Mouse (Mus musculus) MEL (cell line): ENCODE measurements at regions not wholly inside any gene's neighbourhood (a gene's known extent, or its start where the extent isn't known, plus 50 kb on each side); places are given as distances from the start of the nearest gene placed in this dataset.

Experiments
- BHLHE40 ChIP-seq: IDR thresholded peaks from 2 replicates; pipeline ENCODE4 v1.6.1; 2012; ENCODE audit warnings: low read depth, mild to moderate bottlenecking, inconsistent platforms, low read length, improper control_type of control experiment, borderline replicate concordance
- CTCF ChIP-seq, 3 experiments: IDR thresholded peaks in 2 of 3; conservative IDR thresholded peaks in 1 of 3; 2 replicates each; pipeline ENCODE4 v1.5.1; 2011 to 2012; ENCODE audit warnings: low read length in 3 of 3, low read depth in 2 of 3, mild to moderate bottlenecking in 2 of 3, improper control_type of control experiment in 1 of 3, inconsistent platforms in 1 of 3, mixed read lengths in 1 of 3, moderate library complexity in 1 of 3; ENCODE audit not compliant: control insufficient read depth in 1 of 3, insufficient read depth in 1 of 3, poor library complexity in 1 of 3, severe bottlenecking in 1 of 3
- EP300 ChIP-seq, 2 experiments: IDR thresholded peaks; 2 replicates each; pipeline ENCODE4 v1.6.1; 2011; ENCODE audit warnings: improper control_type of control experiment in 2 of 2, low read length in 2 of 2, low read depth in 1 of 2, mild to moderate bottlenecking in 1 of 2
- POLR2A ChIP-seq, 2 experiments: IDR thresholded peaks; 2 replicates each; pipeline ENCODE4 v1.6.1; 2011 to 2012; ENCODE audit warnings: low read length in 2 of 2, mild to moderate bottlenecking in 2 of 2, control low read depth in 1 of 2, improper control_type of control experiment in 1 of 2, low read depth in 1 of 2, moderate library complexity in 1 of 2; ENCODE audit not compliant: control insufficient read depth in 1 of 2, insufficient read depth in 1 of 2, poor library complexity in 1 of 2
- ZNF384 ChIP-seq: IDR thresholded peaks from 2 replicates; pipeline ENCODE4 v1.6.1; 2012; ENCODE audit warnings: low read depth, mild to moderate bottlenecking, inconsistent platforms, low read length, improper control_type of control experiment

DNA sequence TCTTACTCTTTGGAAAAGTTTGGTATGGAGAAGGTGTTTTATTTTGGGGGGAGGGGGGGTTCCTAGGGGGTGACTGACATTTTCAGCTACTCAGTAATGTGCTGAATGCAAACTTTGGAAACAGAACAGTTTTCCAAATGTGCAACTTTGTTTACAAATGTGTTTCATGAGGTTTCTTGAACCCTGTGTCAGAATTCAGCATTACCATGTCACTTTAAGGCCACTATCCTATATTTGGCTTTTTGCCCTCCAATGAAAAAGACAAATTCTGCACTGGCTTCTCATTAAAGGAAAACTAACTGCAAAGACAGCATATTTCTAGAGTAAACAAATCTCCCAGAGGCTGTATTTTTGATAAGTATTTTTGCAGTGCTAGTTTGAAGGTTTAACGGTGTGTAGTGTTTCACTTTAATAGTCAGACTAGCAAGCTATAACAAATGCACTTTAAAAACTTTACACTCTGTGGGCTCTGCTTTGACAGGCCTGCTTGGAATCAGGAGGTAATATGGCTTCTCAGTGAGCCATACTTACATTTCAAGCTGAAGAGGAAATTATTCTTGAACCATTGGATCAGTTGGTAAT lies 1589.5 kb upstream of the Tenm2 start:
- TF ChIP-seq BHLHE40: no peak
- no peak for TF ChIP-seq CTCF (IDR thresholded peaks at IDR 0.05 in 2 of 3, conservative IDR thresholded peaks at IDR 0.05 in 1 of 3; ENCODE audit: control insufficient read depth in 1 of 3, insufficient read depth in 1 of 3, low read depth in 2 of 3, low read length in 3 of 3, poor library complexity in 1 of 3, severe bottlenecking in 1 of 3)
- no peak for TF ChIP-seq POLR2A (IDR thresholded peaks at IDR 0.05; ENCODE audit: control insufficient read depth in 1 of 2, insufficient read depth in 1 of 2, low read depth in 1 of 2, low read length in 2 of 2, poor library complexity in 1 of 2)
- no peak for TF ChIP-seq EP300 (IDR thresholded peaks at IDR 0.05; ENCODE audit: low read depth in 1 of 2, low read length in 2 of 2)
- no peak for TF ChIP-seq ZNF384
